Mouse (Mus musculus): Measurements from ENCODE around the gene Cdh6. TPM values are rescaled to one million over a fixed set of nuclear protein-coding genes. Genes with fewer than 3 reads are reported as not detected.

Cdh6 gene
- 7.0 and 9.4 TPM in 2 replicates for polyA plus RNA-seq (2016; fragmentation: Nextera tagmentation; extraction: Ambion mirVana)

DNA sequence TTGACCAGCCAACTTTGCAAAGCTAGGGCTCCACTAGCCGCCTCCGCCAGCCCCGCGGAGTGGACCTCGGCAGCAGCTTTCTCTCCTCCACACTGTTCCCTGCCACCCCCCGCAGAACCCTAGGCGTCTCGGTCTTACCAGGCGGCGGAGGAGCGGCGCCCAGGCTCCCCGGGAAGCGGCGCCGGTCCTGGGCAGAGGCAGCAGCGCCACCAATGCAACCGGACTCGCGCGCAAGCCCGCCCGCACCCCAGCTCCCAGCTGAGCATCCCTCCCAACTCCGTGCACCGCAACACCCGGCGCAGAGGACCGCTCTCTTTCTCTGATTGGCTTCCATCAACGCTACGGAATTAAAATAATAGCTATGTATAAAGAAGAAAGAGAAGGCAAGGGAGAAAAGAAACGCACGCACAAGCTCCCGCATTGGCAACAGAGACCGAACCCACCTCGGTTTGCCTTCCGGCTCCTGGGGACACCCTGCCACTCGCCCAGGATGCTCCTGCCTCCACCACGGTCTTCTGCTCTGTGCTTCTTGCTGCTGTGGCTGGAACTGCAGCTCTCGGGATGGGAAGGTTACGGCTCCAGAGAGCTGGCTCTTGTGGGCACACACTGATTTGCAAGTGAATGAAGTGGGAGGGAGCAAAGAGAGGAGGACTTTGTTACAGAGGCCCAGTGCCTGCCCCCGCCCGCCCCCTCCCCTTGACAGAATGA is at the start of gene Cdh6:
Cdh6 (minus strand) TSS at position 605 of the 708 bp plus-strand sequence.
- Histone ChIP-seq H3K27ac (replicated peaks) (peak within 1 kb of the TSS; percentile 84), H3K4me3 (peak within 1 kb of the TSS; percentile 68), H3K9me3 (no peaks in the 10 kb centered on the region), H3K4me2 (replicated peaks) (peak within 1 kb of the TSS; percentile 82), H3K4me1 (peaks cover 23% of the 10 kb centered on the region), H3K9ac (replicated peaks) (peak within 1 kb of the TSS; percentile 70), H3K36me3 (no peaks in the 10 kb centered on the region), H3K27me3 (peaks cover 22% of the 10 kb centered on the region)
- under 1% methylated on average over 42 of the region's 42 CpGs for WGBS
- peak; percentile 95 for ATAC-seq (ENCODE audit: low FRiP score, low read depth)

DNA sequence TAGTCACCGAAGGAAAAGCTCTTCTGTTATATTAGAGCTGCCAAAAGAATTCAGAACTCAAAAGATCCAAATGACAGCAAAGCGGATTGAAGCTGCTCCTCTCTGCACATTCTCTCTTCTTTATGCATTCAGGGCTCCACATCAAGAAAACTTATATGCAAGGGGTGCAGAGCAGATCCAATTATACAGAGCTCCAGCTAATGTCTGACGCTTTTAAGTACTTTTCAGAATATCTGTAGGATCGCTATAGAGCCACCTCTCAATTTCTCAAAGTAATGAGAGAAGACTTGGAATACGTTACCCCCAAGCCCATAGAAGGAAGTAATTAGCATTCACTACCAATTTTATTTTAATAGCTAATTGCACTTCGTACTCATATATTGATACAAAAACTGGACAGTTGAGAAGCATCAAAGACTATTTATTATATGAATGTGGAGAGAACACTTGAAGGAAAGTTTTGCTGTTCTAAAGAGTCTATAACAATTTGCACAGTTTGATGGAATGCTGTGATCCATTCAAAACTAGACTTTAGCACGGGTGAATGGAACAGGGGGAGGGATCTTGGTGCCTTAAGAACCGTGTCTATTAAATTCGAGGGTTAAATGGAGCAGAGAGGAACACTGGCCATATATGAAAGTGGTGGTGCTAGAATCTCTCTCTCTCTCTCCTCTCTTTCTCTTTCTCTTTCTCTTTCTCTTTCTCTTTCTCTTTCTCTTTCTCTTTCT is 46.4 kb upstream of the Cdh6 start:
- H3K9ac ChIP-seq (replicated peaks) = no peak overlapping the region
- H3K9me3 ChIP-seq = no peaks in the 10 kb centered on the region
- H3K4me3 ChIP-seq = no peak overlapping the region
- WGBS = 44% methylated on average over 9 of the region's 9 CpGs
- H3K4me2 ChIP-seq (replicated peaks) = no peak overlapping the region
- no peak for ATAC-seq (ENCODE audit: low FRiP score, low read depth)
- H3K27ac ChIP-seq (replicated peaks) = no peak overlapping the region
- H3K36me3 ChIP-seq = no peaks in the 10 kb centered on the region
- 0 out of 2 replicates have a peak, but pooled peaks cover 5% of the 10 kb centered on the region for H3K4me1 ChIP-seq
- no peaks in the 10 kb centered on the region for H3K27me3 ChIP-seq

DNA sequence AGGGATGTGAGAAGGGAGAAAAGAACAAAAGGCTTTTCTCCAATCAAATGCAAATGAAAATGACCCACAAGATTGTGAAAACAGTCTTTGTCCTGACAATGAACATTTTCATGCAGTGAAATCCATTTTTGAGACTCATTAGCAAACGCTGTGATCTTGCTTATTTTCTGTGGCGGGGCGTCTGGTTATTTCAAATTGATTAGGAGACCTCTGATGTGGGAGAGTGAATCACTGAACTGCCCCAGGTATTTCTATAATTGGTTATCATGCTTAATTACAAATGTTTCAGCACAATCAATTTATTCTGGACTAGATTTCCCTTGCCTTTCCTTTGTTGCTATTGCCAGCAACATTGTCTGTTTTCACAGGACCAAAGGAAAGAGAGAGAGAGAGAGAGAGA is 44.3 kb upstream of the Cdh6 start:
- Histone ChIP-seq H3K9me3 (no peaks in the 10 kb centered on the region), H3K27me3 (no peaks in the 10 kb centered on the region), H3K4me3 (no peak overlapping the region), H3K36me3 (no peaks in the 10 kb centered on the region), H3K9ac (replicated peaks) (no peak overlapping the region), H3K27ac (replicated peaks) (no peak overlapping the region), H3K4me2 (replicated peaks) (no peak overlapping the region), H3K4me1 (peaks cover 10% of the 10 kb centered on the region)
- WGBS = 55% methylated on average over 3 of the region's 3 CpGs
- no peak for ATAC-seq (ENCODE audit: low FRiP score, low read depth)

DNA sequence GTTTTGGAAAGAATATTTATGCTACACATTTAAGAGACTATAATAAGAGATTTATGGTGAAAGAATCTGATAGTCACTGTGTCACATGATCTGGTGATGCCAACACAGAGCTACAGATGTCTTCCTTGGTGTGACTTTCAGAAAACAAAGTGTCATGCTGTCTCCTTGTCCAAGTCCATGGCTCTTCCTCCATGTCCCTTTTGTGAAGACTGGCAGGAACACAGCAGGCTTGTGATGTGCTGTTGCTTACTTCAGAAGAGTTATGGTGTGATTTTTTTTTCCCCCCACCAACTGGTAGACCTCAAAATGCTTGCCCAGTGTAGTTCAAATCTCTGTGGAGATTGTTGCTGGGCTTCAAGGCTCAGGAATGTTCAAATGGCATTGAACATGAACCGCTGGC is 43.7 kb upstream of the Cdh6 start:
- H3K36me3 ChIP-seq = no peaks in the 10 kb centered on the region
- no peaks in the 10 kb centered on the region for H3K9me3 ChIP-seq
- peaks cover 14% of the 10 kb centered on the region for H3K4me1 ChIP-seq
- WGBS = 60% methylated on average over 1 of the region's 1 CpGs
- no peaks in the 10 kb centered on the region for H3K27me3 ChIP-seq
- no peak overlapping the region for H3K9ac ChIP-seq (replicated peaks)
- no peak overlapping the region for H3K4me2 ChIP-seq (replicated peaks)
- no peak for ATAC-seq (ENCODE audit: low FRiP score, low read depth)
- no peak overlapping the region for H3K4me3 ChIP-seq
- H3K27ac ChIP-seq (replicated peaks) = no peak overlapping the region

DNA sequence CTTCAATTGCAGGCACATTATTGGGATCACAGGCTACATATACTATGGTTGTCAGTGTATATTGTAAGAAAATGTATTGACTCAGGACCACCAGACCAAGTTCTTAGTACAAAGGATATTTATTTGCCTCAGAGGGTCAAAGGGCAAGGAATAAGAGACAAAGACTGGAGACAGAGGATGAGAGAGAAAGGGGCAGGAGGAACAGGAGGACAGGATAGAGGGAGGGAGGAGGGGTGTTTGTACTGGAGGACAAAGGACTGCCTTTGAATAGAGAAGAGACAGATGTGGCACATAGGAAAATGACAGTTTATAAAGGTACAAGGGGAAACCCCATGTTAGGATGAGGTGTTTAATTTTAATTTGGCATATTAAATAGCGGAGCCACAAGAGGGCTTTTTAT is 39.5 kb upstream of the Cdh6 start:
- Histone ChIP-seq H3K27me3 (peaks cover 3% of the 10 kb centered on the region; the same call in 1 of the 2 replicates), H3K9me3 (no peaks in the 10 kb centered on the region), H3K4me3 (no peak overlapping the region), H3K9ac (replicated peaks) (no peak overlapping the region), H3K4me2 (replicated peaks) (no peak overlapping the region), H3K4me1 (peaks cover 16% of the 10 kb centered on the region), H3K36me3 (no peaks in the 10 kb centered on the region), H3K27ac (replicated peaks) (0 out of 2 replicates have a peak overlapping the region, but pooled peaks have one; percentile 3)
- peak; percentile 72 for ATAC-seq (ENCODE audit: low FRiP score, low read depth)
- WGBS = 26% methylated on average over 1 of the region's 1 CpGs

DNA sequence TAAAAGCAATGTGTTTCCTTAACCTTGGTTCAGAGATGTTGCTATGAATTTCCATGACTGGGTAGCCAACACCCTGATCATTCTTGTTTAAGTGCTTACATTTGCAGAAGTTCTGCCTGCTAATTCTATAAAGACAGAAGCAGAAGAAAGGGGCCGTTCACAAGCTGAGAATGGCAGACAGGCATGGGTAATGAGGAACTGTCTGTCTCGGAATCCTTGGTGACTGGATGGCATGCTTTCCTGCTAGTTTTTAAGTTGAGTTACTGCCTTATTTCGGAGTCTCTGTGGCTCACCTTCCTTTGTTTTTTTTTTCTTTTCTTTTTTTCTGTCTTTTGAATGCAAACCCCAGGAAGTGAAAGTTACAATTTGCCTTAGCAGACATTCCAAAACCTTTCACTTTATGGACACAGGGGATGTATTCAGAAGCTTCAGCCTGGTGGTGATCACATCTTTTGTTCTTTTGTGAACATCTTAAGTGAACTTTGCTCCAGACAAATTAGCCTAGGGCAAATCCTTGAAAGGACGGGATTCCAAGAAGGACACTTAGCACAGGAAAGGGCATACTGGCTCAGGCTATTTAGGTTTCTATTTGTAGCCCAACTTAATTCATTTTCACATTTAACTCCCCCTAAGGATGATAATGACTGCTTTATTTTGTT is 38.7 kb upstream of the Cdh6 start:
- Histone ChIP-seq H3K9me3 (no peaks in the 10 kb centered on the region), H3K9ac (replicated peaks) (no peak overlapping the region), H3K4me3 (no peak overlapping the region), H3K27me3 (peaks cover 3% of the 10 kb centered on the region; the same call in 1 of the 2 replicates), H3K4me2 (replicated peaks) (no peak overlapping the region), H3K4me1 (peaks cover 16% of the 10 kb centered on the region), H3K27ac (replicated peaks) (no peak overlapping the region), H3K36me3 (no peaks in the 10 kb centered on the region)
- ATAC-seq (ENCODE audit: low FRiP score, low read depth) = no peak; the same call in 1 of the 2 replicates
- 3% methylated on average over 4 of the region's 4 CpGs for WGBS

DNA sequence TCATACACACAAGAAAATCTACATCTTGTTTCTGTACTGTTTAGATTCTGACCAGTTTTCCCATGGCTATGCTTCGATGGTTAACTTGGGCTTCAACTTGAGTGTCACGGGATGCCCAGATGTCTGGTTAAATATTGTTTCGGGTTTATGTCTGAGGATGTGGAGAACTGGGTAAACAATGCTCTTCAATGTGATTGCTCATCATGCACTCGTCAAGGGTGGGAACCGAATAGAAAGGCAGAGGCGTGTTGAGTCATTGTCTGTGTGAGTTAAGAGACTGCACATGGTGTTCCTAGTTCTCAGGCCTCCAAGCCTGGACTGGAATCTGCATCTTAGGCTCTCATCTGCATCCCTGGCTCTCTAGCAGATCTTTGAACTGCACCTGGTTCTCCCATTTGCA is 36.7 kb upstream of the Cdh6 start:
- Histone ChIP-seq H3K4me3 (no peak overlapping the region), H3K9ac (replicated peaks) (no peak overlapping the region), H3K36me3 (no peaks in the 10 kb centered on the region), H3K4me1 (peaks cover 13% of the 10 kb centered on the region), H3K27me3 (peaks cover 3% of the 10 kb centered on the region; the same call in 1 of the 2 replicates), H3K27ac (replicated peaks) (no peak overlapping the region), H3K9me3 (no peaks in the 10 kb centered on the region), H3K4me2 (replicated peaks) (no peak overlapping the region)
- 91% methylated on average over 6 of the region's 6 CpGs for WGBS
- ATAC-seq (ENCODE audit: low FRiP score, low read depth) = no peak

DNA sequence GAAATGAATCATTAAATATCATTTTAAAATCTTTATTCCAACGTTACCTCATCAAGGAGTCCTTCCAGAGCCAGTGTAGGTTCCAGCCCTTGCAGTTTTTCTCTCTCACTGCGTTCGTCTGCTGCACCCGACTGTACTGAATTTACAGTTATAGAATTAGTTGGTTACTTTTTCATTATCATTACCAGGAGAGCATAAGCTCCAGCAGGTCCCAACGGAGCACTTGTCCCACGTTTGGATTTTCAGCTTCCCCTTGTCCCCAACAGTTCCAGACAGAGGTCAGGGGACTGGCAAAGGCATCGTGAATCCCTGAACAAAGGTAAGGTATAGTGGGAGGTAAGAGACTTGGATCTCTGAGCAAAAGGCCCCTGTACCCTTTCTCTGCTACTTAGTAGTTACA is 35.2 kb upstream of the Cdh6 start:
- no peak for ATAC-seq (ENCODE audit: low FRiP score, low read depth)
- no peak overlapping the region for H3K27ac ChIP-seq (replicated peaks)
- no peaks in the 10 kb centered on the region for H3K36me3 ChIP-seq
- no peak overlapping the region for H3K4me2 ChIP-seq (replicated peaks)
- H3K9ac ChIP-seq (replicated peaks) = no peak overlapping the region
- peaks cover 13% of the 10 kb centered on the region for H3K4me1 ChIP-seq
- 80% methylated on average over 7 of the region's 7 CpGs for WGBS
- H3K4me3 ChIP-seq = no peak overlapping the region
- peaks cover 3% of the 10 kb centered on the region; the same call in 1 of the 2 replicates for H3K27me3 ChIP-seq
- H3K9me3 ChIP-seq = no peaks in the 10 kb centered on the region

DNA sequence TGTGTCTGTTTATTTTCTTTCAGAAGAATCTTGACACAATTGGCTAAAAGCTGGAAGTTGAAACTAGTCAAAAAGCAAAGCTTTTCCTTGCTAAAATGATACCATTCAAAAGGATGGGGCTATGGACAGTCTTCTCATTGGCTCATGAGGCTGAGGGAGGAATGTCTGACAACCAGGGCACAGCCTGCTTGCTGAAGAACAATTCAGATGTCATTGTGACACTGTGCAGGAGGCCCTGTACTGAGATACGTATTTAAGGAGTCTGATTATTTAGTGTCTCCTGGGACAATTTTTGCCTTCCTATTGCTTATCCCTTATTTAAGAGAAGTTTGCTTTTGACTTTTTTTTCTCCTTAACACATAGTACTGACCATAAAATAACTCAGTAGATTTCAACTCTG is 22.8 kb upstream of the Cdh6 start:
- Histone ChIP-seq H3K4me3 (no peak overlapping the region), H3K27me3 (no peaks in the 10 kb centered on the region), H3K9me3 (no peaks in the 10 kb centered on the region), H3K9ac (replicated peaks) (no peak overlapping the region), H3K4me1 (no peaks in the 10 kb centered on the region), H3K27ac (replicated peaks) (no peak overlapping the region), H3K4me2 (replicated peaks) (no peak overlapping the region), H3K36me3 (no peaks in the 10 kb centered on the region)
- WGBS = 24% methylated on average over 1 of the region's 1 CpGs
- no peak for ATAC-seq (ENCODE audit: low FRiP score, low read depth)

DNA sequence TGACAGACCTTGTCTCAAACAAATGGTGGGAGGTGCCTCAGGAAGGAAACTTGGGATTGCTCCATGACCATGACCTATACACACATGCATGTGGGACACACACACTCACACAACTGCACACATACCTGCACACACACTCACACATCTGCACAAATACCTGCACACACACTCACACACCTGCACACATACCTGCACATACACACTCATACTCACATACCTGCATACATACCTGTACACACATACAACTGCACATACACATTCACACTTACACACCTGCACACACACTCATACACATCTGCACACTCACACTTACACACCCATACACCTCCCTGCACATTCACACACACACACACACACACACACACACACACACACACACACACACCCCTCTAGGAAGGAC is 20.6 kb upstream of the Cdh6 start:
- ATAC-seq (ENCODE audit: low FRiP score, low read depth) = 0 out of 2 replicates have a peak, but pooled peaks have one; percentile 19
- Histone ChIP-seq H3K4me3 (no peak overlapping the region), H3K4me1 (no peaks in the 10 kb centered on the region)

DNA sequence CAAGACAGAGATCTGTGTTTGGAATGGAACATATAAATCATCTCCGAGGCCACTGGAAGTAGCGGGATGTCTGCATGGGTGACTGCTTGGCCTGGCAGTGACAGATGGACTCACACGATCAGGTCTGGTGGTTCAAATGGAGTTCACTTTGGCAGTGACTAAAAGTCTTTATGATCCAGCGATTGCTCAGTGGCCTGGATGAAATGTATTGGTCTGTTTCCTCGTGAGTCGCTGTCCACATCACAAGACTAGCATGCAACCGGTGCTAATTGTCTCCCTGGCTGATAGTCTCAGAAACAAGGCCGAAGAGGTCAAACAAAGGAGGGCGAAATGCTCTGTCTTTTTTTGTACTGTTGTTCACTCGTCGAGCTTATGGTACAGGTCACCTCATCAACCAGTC is 19.6 kb upstream of the Cdh6 start:
- ATAC-seq (ENCODE audit: low FRiP score, low read depth) = no peak
- no peaks in the 10 kb centered on the region for H3K4me1 ChIP-seq
- H3K4me3 ChIP-seq = no peak overlapping the region
- no peak overlapping the region for H3K4me2 ChIP-seq (replicated peaks)
- H3K9me3 ChIP-seq = no peaks in the 10 kb centered on the region
- WGBS = 78% methylated on average over 11 of the region's 11 CpGs
- no peaks in the 10 kb centered on the region for H3K36me3 ChIP-seq
- no peaks in the 10 kb centered on the region for H3K27me3 ChIP-seq
- H3K27ac ChIP-seq (replicated peaks) = no peak overlapping the region
- H3K9ac ChIP-seq (replicated peaks) = no peak overlapping the region

More for the DNA sequence above, 20.6 kb upstream of the Cdh6 start:
- Histone ChIP-seq H3K9ac (replicated peaks) (no peak overlapping the region), H3K4me2 (replicated peaks) (no peak overlapping the region), H3K27me3 (no peaks in the 10 kb centered on the region), H3K36me3 (no peaks in the 10 kb centered on the region), H3K27ac (replicated peaks) (no peak overlapping the region), H3K9me3 (no peaks in the 10 kb centered on the region)

DNA sequence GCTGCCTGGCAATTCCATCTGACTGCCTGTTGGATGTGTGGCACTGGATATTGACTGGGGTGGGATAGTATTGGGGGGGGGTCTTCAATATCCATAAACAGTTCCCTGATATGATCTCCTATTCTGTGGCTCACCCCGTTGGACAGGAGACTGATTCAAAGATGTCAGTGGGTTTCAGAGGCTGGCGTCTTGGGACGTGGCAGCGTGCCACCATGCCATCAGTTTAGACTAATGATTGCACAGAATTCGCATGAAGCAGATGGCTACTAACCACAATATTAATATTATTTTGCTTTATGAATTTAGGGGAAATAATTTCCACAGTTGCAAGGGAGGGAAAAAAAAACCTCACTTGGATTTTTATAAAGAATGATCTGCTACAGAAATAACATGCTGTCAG is 10.2 kb upstream of the Cdh6 start:
- Histone ChIP-seq H3K4me2 (replicated peaks) (no peak overlapping the region), H3K4me1 (no peaks in the 10 kb centered on the region), H3K27me3 (peaks cover 6% of the 10 kb centered on the region; the same call in 1 of the 2 replicates), H3K9ac (replicated peaks) (no peak overlapping the region), H3K9me3 (no peaks in the 10 kb centered on the region), H3K36me3 (no peaks in the 10 kb centered on the region), H3K4me3 (no peak overlapping the region), H3K27ac (replicated peaks) (no peak overlapping the region)
- WGBS = 94% methylated on average over 5 of the region's 5 CpGs
- no peak for ATAC-seq (ENCODE audit: low FRiP score, low read depth)

All from midbrain, embryonic 12.5 days (tissue).